Mouse (Mus musculus) mesoderm, embryonic 11.5 days (tissue): Measurements from ENCODE around the gene Minpp1.
"Not testable (repeated sequence)": the region's sequence is repeated elsewhere in the genome, so short reads cannot be mapped to it uniquely, and the experiment has no call there.

Source experiments
- DNase-seq: peaks from one replicate; pipeline ENCODE4 v3.0.0-alpha.2; 2012; ENCODE audit warnings: low read depth, low spot score

Minpp1 gene

DNA sequence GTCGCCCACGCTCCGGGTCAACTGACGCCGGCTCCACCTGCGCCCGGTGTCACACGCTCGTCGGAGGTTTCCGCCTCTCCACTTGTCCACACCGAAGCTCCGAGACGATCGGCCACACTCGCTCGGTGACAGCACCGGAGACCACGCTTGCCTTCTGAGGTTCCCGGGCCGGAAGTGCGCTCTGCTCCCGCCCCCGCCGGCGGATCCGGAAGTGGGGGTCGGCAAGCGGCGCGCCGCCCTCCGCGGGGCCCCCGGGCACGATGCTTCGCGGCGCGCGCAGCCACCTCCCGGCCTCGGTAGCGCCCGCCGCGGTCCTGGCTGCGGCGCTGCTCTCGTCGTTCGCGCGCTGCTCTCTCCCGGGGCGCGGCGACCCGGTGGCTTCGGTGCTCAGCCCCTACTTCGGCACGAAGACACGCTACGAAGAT is at the start of gene Minpp1:
Gene Minpp1, plus strand, starts transcription at position 89 of the 425 bp plus-strand sequence.
- DNase-seq = peak; percentile 85

DNA sequence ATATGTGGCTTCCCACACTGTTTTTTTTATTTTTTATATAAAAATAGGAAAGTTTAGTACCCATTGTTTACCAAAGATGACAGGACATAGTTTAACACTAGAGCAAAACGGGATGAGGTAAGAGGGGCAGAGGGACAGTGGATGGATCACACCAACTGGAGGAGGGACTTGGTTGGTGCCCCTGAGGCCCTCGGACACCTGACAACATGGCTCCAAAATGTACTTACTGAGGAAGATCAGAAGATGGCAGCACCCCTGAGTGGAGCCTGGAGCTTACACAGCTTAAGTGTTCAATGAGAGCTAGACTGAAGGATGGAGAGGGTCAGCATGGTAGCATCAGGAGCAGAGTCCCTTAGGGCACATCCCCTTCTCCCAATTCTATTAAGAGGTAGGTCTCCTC is 46.2 kb upstream of the Minpp1 start:
- DNase-seq = no peak

DNA sequence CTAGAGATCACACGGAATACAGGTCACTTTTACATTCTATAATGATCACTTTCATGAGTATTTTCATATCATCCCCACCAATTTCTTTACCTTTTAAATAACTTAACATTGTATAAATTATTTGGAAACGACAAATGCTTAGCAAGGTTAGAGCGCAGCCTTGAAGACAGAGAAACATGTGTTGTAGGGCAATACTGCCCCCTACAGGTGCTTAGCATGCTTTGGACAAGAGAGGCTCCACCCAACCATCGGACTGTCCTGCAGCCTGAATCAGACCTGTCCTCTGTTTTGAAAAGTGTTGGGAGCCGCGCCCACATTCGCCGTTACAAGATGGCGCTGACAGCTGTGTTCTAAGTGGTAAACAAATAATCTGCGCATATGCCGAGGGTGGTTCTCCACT is 44.0 kb upstream of the Minpp1 start:
- no peak for DNase-seq

- no peak for DNase-seq
These were observed 36.6 kb upstream of the Minpp1 start for GRCm38 (mm10) chr19:32448931-32449330.

GRCm38 (mm10) chr19:32452231-32452630 is 33.3 kb upstream of the Minpp1 start:
- no peak for DNase-seq

- no peak for DNase-seq
These were observed 28.8 kb upstream of the Minpp1 start for GRCm38 (mm10) chr19:32456744-32457143.

GRCm38 (mm10) chr19:32457631-32458030 is 27.9 kb upstream of the Minpp1 start:
- DNase-seq = not testable (repeated sequence)

- no peak for DNase-seq
These were observed 22.5 kb upstream of the Minpp1 start for GRCm38 (mm10) chr19:32463037-32463436.

DNA sequence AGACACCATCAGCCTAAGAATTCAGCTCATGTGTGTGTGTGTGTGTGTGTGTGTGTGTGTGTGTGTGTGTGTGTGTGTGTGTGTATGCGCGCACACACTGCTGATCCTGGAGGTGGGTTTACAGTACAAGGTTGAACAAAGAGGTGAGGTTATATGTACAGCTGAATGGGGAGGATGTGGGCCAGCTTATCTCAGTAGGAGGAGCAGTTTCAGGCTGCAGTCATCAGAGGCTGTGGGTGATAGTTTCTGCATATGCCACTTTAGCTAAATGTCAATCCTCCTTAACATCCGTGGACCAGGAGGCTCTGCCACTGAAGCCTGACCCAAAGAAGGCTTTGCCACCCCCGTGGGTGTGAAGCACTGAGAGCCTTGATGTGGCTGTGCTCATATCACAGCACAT is 20.3 kb upstream of the Minpp1 start:
- no peak for DNase-seq

DNA sequence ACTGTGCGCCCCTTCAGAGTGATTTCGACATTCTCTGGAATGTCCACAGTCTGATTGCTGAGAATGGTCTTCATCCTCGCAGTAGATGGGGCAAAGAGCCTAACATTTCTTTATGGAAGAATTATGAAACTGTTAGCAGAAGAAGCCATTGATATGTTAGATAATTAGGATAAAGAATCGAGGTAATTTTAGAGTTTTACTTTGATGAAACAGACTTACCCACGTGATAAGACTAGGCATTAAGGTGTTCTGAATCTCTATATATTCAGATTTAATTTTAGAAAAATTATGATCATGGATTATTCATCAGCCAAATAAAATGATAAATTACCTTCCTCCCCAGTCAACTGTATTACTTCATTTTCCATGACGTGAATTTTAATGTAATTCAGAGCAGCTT is 19.1 kb upstream of the Minpp1 start, which contains the start of gene Rpl9-ps6:
Gene Rpl9-ps6, minus strand, starts transcription at position 101 of the 400 bp plus-strand sequence.
- no peak for DNase-seq

- DNase-seq = no peak
These were observed 18.2 kb upstream of the Minpp1 start for GRCm38 (mm10) chr19:32467325-32467724.

- peak; percentile 67 for DNase-seq
These were observed 15.5 kb upstream of the Minpp1 start for GRCm38 (mm10) chr19:32470059-32470497.

DNA sequence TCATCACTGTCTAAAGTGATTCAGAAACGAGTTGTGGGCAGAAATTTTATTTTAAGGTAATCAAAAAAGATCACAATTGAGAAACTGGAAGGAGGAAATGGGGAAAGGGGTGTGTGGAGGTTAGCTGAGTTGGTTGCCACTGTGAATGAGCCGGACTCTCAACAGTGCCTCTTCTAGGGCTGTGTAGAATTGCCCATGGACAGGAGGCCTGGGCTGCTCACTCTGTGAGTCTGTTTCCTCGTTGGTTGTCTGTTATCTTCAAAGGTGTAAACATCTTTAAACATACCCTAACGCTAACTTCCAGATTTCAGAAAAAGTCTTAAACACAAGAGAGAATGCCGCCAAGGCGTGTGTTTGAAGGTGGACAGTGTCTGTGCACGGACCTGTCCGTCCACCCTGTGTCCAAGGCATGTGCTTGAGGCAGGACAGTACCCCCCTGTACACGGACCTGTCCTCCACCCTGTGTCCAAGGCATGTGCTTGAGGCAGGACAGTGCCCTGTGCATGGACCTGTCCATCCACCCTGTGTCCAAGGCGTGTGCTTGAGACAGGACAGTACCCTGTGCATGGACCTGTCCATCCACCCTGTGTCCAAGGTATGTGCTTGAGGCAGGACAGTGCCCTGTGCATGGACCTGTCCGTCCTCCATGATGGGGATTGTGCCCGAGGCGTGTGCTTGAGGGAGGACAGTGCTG is 14.9 kb upstream of the Minpp1 start:
- DNase-seq = no peak

DNA sequence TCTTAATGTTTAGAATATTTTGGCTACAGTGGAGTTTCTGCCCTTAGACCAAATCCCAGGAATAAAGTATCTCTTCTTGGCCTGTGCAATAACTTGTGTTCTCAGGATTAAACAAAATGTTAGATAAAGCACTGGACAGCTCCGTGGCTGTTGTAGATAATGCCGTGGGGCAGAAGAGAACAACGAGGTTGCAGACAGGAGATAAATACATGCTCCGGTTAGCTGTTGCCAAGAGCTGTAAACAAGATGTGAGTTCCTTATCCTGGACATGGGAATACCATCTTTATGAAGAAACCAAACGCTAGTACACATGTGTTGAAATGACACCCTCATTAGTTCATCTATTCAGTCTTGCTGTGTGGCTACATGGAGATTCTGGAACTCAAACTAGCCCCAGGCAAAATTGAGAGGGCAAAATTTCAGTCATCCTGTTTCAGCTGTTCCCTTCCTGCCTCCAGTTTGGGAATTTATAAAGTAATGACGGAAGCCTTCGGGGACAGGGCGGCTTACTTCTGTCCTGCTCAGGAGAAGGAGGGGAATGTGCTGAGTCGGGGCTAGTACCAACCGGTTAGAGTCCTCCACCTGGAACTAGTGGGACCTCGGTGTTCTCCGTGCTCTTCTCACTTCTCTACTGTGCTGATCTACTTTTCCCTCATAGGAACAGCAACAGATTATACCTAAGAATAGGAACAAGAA is 9.4 kb upstream of the Minpp1 start:
- no peak for DNase-seq

DNA sequence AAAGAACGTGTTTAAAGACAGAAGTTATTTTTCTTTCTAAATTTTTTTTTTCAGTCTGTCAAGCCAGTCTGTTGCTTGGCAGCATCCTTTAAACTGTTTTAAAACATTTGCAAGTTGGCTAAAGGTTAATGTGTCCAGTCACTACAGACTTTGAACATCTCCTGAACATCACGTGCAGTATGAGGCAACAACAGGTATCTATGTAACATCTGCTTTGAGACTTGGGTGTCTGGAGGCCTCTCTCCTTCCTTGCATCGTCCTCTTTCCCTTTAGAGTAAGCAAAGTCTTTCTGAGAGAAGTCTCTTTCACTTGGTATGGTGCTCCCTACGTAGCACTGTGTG is 8.9 kb upstream of the Minpp1 start:
- DNase-seq = no peak

- no peak for DNase-seq
These were observed 5.3 kb upstream of the Minpp1 start for GRCm38 (mm10) chr19:32480255-32480654.

DNA sequence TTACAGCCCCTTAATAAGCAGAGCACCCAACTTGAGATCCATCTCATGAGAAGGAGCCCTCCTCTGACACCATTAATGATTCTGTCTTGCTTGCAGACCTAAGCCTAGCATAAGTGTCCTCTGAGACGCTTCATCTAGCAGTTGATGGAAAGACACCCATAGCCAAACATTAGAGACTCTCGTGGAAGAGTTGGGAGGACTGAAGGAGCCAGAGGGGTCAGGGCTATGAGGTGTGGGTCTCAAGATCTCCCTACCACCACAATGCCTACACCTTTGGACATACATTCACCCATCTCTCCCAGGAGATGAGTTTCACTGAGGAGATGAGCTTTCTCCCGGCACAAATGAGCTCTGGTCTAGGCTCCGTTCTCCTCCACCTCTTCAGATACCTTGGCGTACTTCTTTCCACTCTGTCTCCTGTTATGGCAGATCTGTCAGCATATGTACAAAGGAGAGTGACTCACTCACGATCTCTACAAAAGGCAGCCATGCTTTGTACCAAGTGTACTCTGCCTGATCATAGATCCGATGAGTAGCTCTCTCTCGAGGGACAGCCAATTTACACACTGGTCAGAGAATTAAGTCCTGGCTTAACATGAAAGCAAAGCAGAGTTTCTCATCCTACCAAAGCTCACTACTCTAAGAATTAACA is 4.7 kb upstream of the Minpp1 start:
- DNase-seq = no peak

GRCm38 (mm10) chr19:32481511-32481910 is 4.1 kb upstream of the Minpp1 start:
- no peak for DNase-seq

DNA sequence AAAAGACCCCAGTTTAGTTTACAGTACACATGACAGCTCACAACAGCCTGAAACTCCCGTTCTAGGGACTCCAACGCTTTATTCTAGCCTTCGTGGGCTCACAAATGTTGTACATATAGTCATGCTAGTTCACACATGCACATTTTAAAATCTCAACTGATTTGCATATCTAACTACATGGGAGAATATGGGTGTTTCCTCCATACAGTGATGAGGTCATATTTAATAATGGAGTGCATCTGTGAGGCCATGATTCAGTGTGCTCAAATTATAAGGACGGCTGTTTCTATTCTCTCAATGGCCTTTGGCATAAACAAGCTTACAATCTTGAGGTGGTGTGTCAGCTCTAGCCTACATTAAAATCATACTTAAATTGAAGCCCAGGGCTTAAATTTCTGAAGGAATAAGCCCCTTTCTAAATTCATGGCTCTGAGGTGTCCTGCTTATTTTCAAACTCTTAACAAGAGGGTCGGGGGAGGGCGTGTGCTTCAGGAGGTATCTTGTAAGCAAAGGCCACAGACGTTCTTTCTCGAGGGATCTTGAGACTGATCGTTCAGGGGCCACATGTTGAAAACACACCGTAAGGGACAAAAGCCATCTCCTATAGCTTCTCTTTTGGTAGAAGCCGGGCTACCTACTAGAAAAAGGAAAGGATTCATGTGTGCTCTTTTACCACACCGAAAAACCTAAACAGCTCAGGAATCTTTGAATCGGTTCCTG is 468 bp upstream of the Minpp1 start:
- no peak for DNase-seq

GRCm38 (mm10) chr19:32486106-32486724 is 646 bp downstream of the Minpp1 start:
- peak; percentile 61 for DNase-seq

- no peak for DNase-seq
These were observed 2.2 kb downstream of the Minpp1 start for GRCm38 (mm10) chr19:32487595-32488255.
